8 mouse cellular contexts compared by ENCODE assay signal in genomic region chr12:98850767-98851166, GRCm38 (mm10). TPM values are rescaled to one million over a fixed set of nuclear protein-coding genes. Genes with fewer than 3 reads are reported as not detected.
A peak's percentile ranks its signal among the peaks of the same experiment; 100 is the strongest.
DNase-seq lines count a peak whose midpoint lies in the region; ATAC-seq lines count a peak whose summit lies in the region.

No protein-coding gene starts in this region.

- peak; percentile 35 for DNase-seq in forebrain, embryonic 10.5 days (ENCODE audit: extremely low spot score, low spot score)
- peak; percentile 20 for DNase-seq in ovary, postnatal 14 days (ENCODE audit: low spot score)
- DNase-seq in ovary, adult 18-20 months (ENCODE audit: low spot score) = no peak
- DNase-seq in cerebellum, adult 18-20 months = peak; percentile 68 to 70
- peak; percentile 39 for DNase-seq in lung, postnatal 10 days
- DNase-seq in spleen, postnatal 4 days (ENCODE audit: low spot score in 2 of 2) = peak; percentile 34 to 68

- H3K4me3 ChIP-seq in forebrain, embryonic 10.5 days = no peak overlapping the region
- H3K4me3 ChIP-seq in forebrain, embryonic 15.5 days = no peak overlapping the region

- ATAC-seq in forebrain, embryonic 15.5 days (replicated peaks) = no peak
- peak; percentile 56 for ATAC-seq in inflammation-experienced regulatory T-cells, adult 6 months

- H3K4me2 ChIP-seq in forebrain, embryonic 15.5 days (replicated peaks) = no peak overlapping the region

- H3K4me1 ChIP-seq in forebrain, embryonic 10.5 days = no peaks in the 10 kb centered on the region
- no peaks in the 10 kb centered on the region for H3K4me1 ChIP-seq in forebrain, embryonic 15.5 days

- WGBS in forebrain, embryonic 10.5 days = 42% methylated on average over 3 of the region's 3 CpGs
- WGBS in forebrain, embryonic 15.5 days = 28% methylated on average over 3 of the region's 3 CpGs

- H3K36me3 ChIP-seq in forebrain, embryonic 10.5 days (replicated peaks) = peaks cover 36% of the 10 kb centered on the region
- 0 out of 2 replicates have a peak, but pooled peaks cover 3% of the 10 kb centered on the region for H3K36me3 ChIP-seq in forebrain, embryonic 15.5 days

- no peak overlapping the region for H3K27ac ChIP-seq in forebrain, embryonic 10.5 days
- no peak overlapping the region for H3K27ac ChIP-seq in forebrain, embryonic 15.5 days (replicated peaks)

- no peaks in the 10 kb centered on the region for H3K27me3 ChIP-seq in forebrain, embryonic 10.5 days (ENCODE audit: poor library complexity, severe bottlenecking)
- no peaks in the 10 kb centered on the region for H3K27me3 ChIP-seq in forebrain, embryonic 15.5 days

- H3K9me3 ChIP-seq in forebrain, embryonic 10.5 days = no peaks in the 10 kb centered on the region
- H3K9me3 ChIP-seq in forebrain, embryonic 15.5 days = no peaks in the 10 kb centered on the region

- H3K9ac ChIP-seq in forebrain, embryonic 15.5 days (replicated peaks) = no peak overlapping the region

RNA-seq across cellular contexts. Expression of gene Eml5, which starts 50.5 kb away (rescaled TPM):
- 20.5 and 21.0 TPM in 2 replicates for polyA plus RNA-seq in forebrain, embryonic 10.5 days (2016; fragmentation: Nextera tagmentation; extraction: Ambion mirVana)
- polyA plus RNA-seq in forebrain, embryonic 15.5 days (2015; fragmentation: Nextera tagmentation; extraction: Ambion mirVana) = 19.2 and 20.5 TPM in 2 replicates
- polyA plus RNA-seq in inflammation-experienced regulatory T-cells, adult 6 months (2017; shearing (Covaris generic)) = 10 to 100 TPM in 2 of 3 experiments, 1 to 10 TPM in 1; 3.8 to 21.7 (median 15.9) TPM
